Mouse (Mus musculus): ENCODE measurements around the gene Tor2a. TPM values are rescaled to one million over a fixed set of nuclear protein-coding genes. Genes with fewer than 3 reads are reported as not detected.

The Tor2a gene
- polyA plus RNA-seq, 1 experiment from 2014 or later, result 54.4 TPM

- no peak for ATAC-seq (ENCODE audit: low FRiP score)
- H3K9ac ChIP-seq (replicated peaks), result no peak overlapping the region
- H3K36me3 ChIP-seq, result no peaks in the 10 kb centered on the region
- H3K4me1 ChIP-seq, result 0 out of 2 replicates have a peak, but pooled peaks cover 2% of the 10 kb centered on the region
- H3K9me3 ChIP-seq (replicated peaks), result no peaks in the 10 kb centered on the region
- H3K4me3 ChIP-seq (replicated peaks), result no peak overlapping the region
- H3K4me2 ChIP-seq, result no peak overlapping the region
- 61% methylated on average over 19 of the region's 19 CpGs for WGBS
- no peaks in the 10 kb centered on the region for H3K27me3 ChIP-seq (replicated peaks)
- H3K27ac ChIP-seq (replicated peaks), result no peak overlapping the region
Measured at GRCm38 (mm10) chr2:32768661-32769285, 11.7 kb downstream of the Tor2a start.

GRCm38 (mm10) chr2:32769327-32770085 lies 12.5 kb downstream of the Tor2a start:
- H3K9me3 ChIP-seq (replicated peaks), result no peaks in the 10 kb centered on the region
- no peak overlapping the region for H3K9ac ChIP-seq (replicated peaks)
- no peak for ATAC-seq (ENCODE audit: low FRiP score)
- WGBS, result 75% methylated on average over 5 of the region's 5 CpGs
- no peak overlapping the region for H3K4me2 ChIP-seq
- no peak overlapping the region for H3K27ac ChIP-seq (replicated peaks)
- H3K27me3 ChIP-seq (replicated peaks), result no peaks in the 10 kb centered on the region
- 0 out of 2 replicates have a peak, but pooled peaks cover 2% of the 10 kb centered on the region for H3K4me1 ChIP-seq
- no peaks in the 10 kb centered on the region for H3K36me3 ChIP-seq
- H3K4me3 ChIP-seq (replicated peaks), result no peak overlapping the region

DNA sequence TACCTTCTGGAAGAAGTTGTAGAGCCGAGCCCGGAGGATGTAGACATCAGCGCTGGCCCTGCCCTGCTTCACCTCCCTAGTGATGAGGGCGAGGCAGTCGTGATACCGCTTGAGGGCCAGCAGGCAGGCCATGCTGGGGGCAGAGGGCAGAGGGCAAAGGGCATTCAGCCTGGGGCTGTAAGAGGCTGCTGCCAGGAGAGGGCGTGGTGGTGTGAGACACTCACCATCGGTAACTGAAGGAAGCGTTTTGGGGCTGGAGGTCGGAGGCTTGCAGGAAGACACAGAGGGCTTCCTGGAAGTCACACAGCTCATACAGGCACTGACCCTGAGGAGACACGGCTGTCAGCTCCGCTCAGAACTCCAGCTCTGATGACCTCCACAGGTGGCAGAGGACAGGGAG lies 14.9 kb downstream of the Tor2a start:
- Histone ChIP-seq H3K4me3 (replicated peaks) (no peak overlapping the region), H3K4me2 (no peak overlapping the region), H3K4me1 (peaks cover 20% of the 10 kb centered on the region), H3K36me3 (no peaks in the 10 kb centered on the region), H3K27me3 (replicated peaks) (0 out of 2 replicates have a peak, but pooled peaks cover 4% of the 10 kb centered on the region), H3K9ac (replicated peaks) (no peak overlapping the region), H3K9me3 (replicated peaks) (no peaks in the 10 kb centered on the region), H3K27ac (replicated peaks) (no peak overlapping the region)
- no peak for ATAC-seq (ENCODE audit: low FRiP score)
- 33% methylated on average over 12 of the region's 12 CpGs for WGBS

- Histone ChIP-seq H3K27ac (replicated peaks) (no peak overlapping the region), H3K27me3 (replicated peaks) (0 out of 2 replicates have a peak, but pooled peaks cover 4% of the 10 kb centered on the region), H3K4me3 (replicated peaks) (no peak overlapping the region), H3K9ac (replicated peaks) (no peak overlapping the region), H3K36me3 (no peaks in the 10 kb centered on the region), H3K9me3 (replicated peaks) (no peaks in the 10 kb centered on the region), H3K4me1 (peaks cover 20% of the 10 kb centered on the region), H3K4me2 (no peak overlapping the region)
- no peak for ATAC-seq (ENCODE audit: low FRiP score)
- 88% methylated on average over 8 of the region's 8 CpGs for WGBS
Measured at GRCm38 (mm10) chr2:32772626-32773279, 15.7 kb downstream of the Tor2a start.

GRCm38 (mm10) chr2:32775359-32776074 lies 18.5 kb downstream of the Tor2a start, which contains the start of the genes Ttc16 and Ptrh1:
Gene Ttc16, minus strand, starts transcription at chr2:32775633.
Gene Ptrh1, plus strand, starts transcription at chr2:32775786.
- H3K9me3 ChIP-seq (replicated peaks), result no peaks in the 10 kb centered on the region
- H3K4me1 ChIP-seq, result peaks cover 18% of the 10 kb centered on the region
- WGBS, result under 1% methylated on average over 46 of the region's 46 CpGs
- no peaks in the 10 kb centered on the region for H3K36me3 ChIP-seq
- 0 out of 2 replicates have a peak, but pooled peaks cover 4% of the 10 kb centered on the region for H3K27me3 ChIP-seq (replicated peaks)
- peak; percentile 98 for ATAC-seq (ENCODE audit: low FRiP score)
- peak within 1 kb of the TSS; percentile 68 for H3K4me2 ChIP-seq
- H3K27ac ChIP-seq (replicated peaks), result peak within 1 kb of the TSS; percentile 83
- H3K9ac ChIP-seq (replicated peaks), result peak within 1 kb of the TSS; percentile 52
- H3K4me3 ChIP-seq (replicated peaks), result peak within 1 kb of the TSS; percentile 71

GRCm38 (mm10) chr2:32776192-32776591 lies 19.2 kb downstream of the Tor2a start:
- Histone ChIP-seq H3K36me3 (no peaks in the 10 kb centered on the region), H3K9me3 (replicated peaks) (no peaks in the 10 kb centered on the region), H3K27ac (replicated peaks) (no peak overlapping the region), H3K4me1 (peaks cover 18% of the 10 kb centered on the region), H3K4me2 (peak overlapping the region; percentile 68), H3K27me3 (replicated peaks) (0 out of 2 replicates have a peak, but pooled peaks cover 4% of the 10 kb centered on the region), H3K4me3 (replicated peaks) (peak overlapping the region; percentile 71), H3K9ac (replicated peaks) (peak overlapping the region; percentile 52)
- WGBS, result 20% methylated on average over 22 of the region's 22 CpGs
- ATAC-seq (ENCODE audit: low FRiP score), result no peak

GRCm38 (mm10) chr2:32778081-32778480 lies 21.0 kb downstream of the Tor2a start:
- Histone ChIP-seq H3K36me3 (no peaks in the 10 kb centered on the region), H3K4me1 (peaks cover 18% of the 10 kb centered on the region), H3K27me3 (replicated peaks) (0 out of 2 replicates have a peak, but pooled peaks cover 4% of the 10 kb centered on the region), H3K4me2 (no peak overlapping the region), H3K9ac (replicated peaks) (no peak overlapping the region), H3K9me3 (replicated peaks) (no peaks in the 10 kb centered on the region), H3K4me3 (replicated peaks) (no peak overlapping the region), H3K27ac (replicated peaks) (no peak overlapping the region)
- 91% methylated on average over 6 of the region's 6 CpGs for WGBS
- no peak for ATAC-seq (ENCODE audit: low FRiP score)

- Histone ChIP-seq H3K9me3 (replicated peaks) (no peaks in the 10 kb centered on the region), H3K27ac (replicated peaks) (no peak overlapping the region), H3K36me3 (no peaks in the 10 kb centered on the region), H3K4me2 (no peak overlapping the region), H3K4me1 (peaks cover 20% of the 10 kb centered on the region), H3K9ac (replicated peaks) (no peak overlapping the region), H3K4me3 (replicated peaks) (no peak overlapping the region), H3K27me3 (replicated peaks) (0 out of 2 replicates have a peak, but pooled peaks cover 4% of the 10 kb centered on the region)
- no peak for ATAC-seq (ENCODE audit: low FRiP score)
- whole genome bisulfite sequencing, result 23% methylated on average over 8 of the region's 8 CpGs
Measured at GRCm38 (mm10) chr2:32779131-32779530, 22.1 kb downstream of the Tor2a start.

- ATAC-seq (ENCODE audit: low FRiP score), result no peak
- H3K27ac ChIP-seq (replicated peaks), result no peak overlapping the region
- no peaks in the 10 kb centered on the region for H3K36me3 ChIP-seq
- 0 out of 2 replicates have a peak, but pooled peaks cover 4% of the 10 kb centered on the region for H3K27me3 ChIP-seq (replicated peaks)
- H3K4me2 ChIP-seq, result no peak overlapping the region
- no peak overlapping the region for H3K9ac ChIP-seq (replicated peaks)
- peaks cover 19% of the 10 kb centered on the region for H3K4me1 ChIP-seq
- 94% methylated on average over 6 of the region's 6 CpGs for WGBS
- no peaks in the 10 kb centered on the region for H3K9me3 ChIP-seq (replicated peaks)
- no peak overlapping the region for H3K4me3 ChIP-seq (replicated peaks)
Measured at GRCm38 (mm10) chr2:32779714-32780113, 22.7 kb downstream of the Tor2a start.

DNA sequence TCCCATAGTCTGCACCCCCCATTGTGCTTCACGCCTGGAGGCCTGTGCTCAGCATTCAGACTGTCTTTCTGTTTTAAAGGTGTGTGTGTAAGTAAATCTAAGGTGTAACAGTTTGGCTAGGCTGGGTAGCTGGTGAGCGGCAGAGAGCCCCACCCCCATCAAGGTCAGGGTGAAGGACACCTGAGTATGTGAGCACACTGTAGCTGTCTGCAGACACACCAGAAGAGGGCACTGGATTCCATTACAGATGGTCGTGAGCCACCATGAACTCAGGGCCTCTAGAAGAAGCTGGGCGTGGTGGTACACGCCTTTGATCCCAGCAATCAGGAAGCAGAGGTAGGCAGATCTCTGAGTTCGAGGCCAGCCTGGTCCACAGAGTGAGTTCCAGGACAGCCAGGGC lies 24.7 kb downstream of the Tor2a start:
- Histone ChIP-seq H3K9ac (replicated peaks) (no peak overlapping the region), H3K4me2 (no peak overlapping the region), H3K9me3 (replicated peaks) (no peaks in the 10 kb centered on the region), H3K4me3 (replicated peaks) (no peak overlapping the region), H3K4me1 (peaks cover 4% of the 10 kb centered on the region), H3K36me3 (no peaks in the 10 kb centered on the region), H3K27ac (replicated peaks) (no peak overlapping the region), H3K27me3 (replicated peaks) (no peaks in the 10 kb centered on the region)
- no peak for ATAC-seq (ENCODE audit: low FRiP score)
- WGBS, result 86% methylated on average over 6 of the region's 6 CpGs

- Histone ChIP-seq H3K4me1 (peaks cover 3% of the 10 kb centered on the region; the same call in 1 of the 2 replicates), H3K27ac (replicated peaks) (no peak within 1 kb of the TSS; the same call in 1 of the 2 replicates), H3K9ac (replicated peaks) (no peak within 1 kb of the TSS), H3K36me3 (peaks cover 7% of the 10 kb centered on the region), H3K4me3 (replicated peaks) (no peak within 1 kb of the TSS), H3K27me3 (replicated peaks) (no peaks in the 10 kb centered on the region), H3K4me2 (peak within 1 kb of the TSS; percentile 41), H3K9me3 (replicated peaks) (no peaks in the 10 kb centered on the region)
- ATAC-seq (ENCODE audit: low FRiP score), result no peak
- 73% methylated on average over 4 of the region's 4 CpGs for WGBS
Measured at GRCm38 (mm10) chr2:32784048-32784681, 27.1 kb downstream of the Tor2a start, which contains the start of gene Cfap157. Gene Cfap157, minus strand, starts transcription at chr2:32784428.

All from neural tube, embryonic 15.5 days (tissue).